Mouse (Mus musculus): ENCODE data around the gene Lefty1.

- no peak for TF ChIP-seq CTCF (IDR thresholded peaks at IDR 0.05; ENCODE audit: low read depth, low read length)
- no peak for TF ChIP-seq POLR2A (IDR thresholded peaks at IDR 0.05; ENCODE audit: insufficient read depth, low read length)
Measured at GRCm38 (mm10) chr1:180917053-180917452, 17.8 kb upstream of the Lefty1 start.

All from ES-Bruce4 (cell line).